Mouse (Mus musculus) layer of hippocampus, adult 9-11 months (tissue): ENCODE measurements at regions not wholly inside any gene's neighbourhood (a gene's known extent, or its start where the extent isn't known, plus 50 kb on each side); places are given as distances from the start of the nearest gene placed in this dataset.
A peak's percentile ranks its signal among the peaks of the same experiment; 100 is the strongest.

Experiments
- DNase-seq: peaks from one replicate; pipeline ENCODE4 v3.0.0; 2022

- no peak for DNase-seq
Measured at GRCm38 (mm10) chr1:23207024-23207423, 105.0 kb upstream of the 4933415F23Rik start.

- peak; percentile 9 for DNase-seq
Measured at GRCm38 (mm10) chr1:23202511-23203435, 100.7 kb upstream of the 4933415F23Rik start.

GRCm38 (mm10) chr1:23200460-23200859, 98.4 kb upstream of the 4933415F23Rik start:
- DNase-seq, result no peak

GRCm38 (mm10) chr1:23190316-23191005, 88.4 kb upstream of the 4933415F23Rik start:
- no peak for DNase-seq

DNA sequence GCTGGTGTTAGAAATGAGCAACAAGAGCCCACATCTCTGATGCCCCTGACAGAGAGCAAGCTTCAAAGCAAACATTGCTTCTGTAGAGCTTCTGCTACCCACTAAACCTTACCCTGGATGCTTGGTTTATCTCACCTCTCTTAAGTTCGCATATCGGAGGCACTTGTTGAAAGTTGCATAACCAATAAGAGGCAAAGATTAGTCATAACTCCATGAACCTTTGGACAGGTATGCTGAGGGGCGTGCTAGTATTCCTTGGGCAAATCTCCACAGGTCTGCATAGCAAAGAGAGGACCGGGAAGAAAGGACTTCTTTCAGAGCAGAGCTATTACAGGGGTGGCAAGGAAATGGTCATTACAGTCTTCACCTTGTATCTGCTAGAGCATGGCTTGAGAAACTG, 87.7 kb upstream of the 4933415F23Rik start:
- DNase-seq, result no peak

DNA sequence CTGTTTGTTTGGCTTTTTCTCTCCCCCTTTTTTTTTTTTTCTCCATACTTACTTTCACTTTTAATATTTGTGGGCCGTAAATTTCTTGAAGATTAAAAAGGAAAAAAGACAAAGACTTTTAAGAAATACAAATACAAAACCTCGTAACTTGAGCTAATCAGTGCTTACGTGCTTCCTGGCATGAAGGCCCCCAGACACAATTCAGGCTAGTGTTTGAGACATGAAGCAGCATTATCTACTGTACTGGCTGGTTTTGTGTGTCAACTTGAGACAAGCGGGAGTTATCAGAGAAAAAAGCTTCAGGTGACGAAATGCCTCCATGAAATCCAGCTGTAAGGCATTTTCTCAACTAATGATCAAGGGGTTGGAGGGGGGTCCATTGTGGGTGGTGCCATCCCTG, 86.2 kb upstream of the 4933415F23Rik start:
- no peak for DNase-seq

GRCm38 (mm10) chr1:23187446-23188206, 85.6 kb upstream of the 4933415F23Rik start:
- DNase-seq, result no peak

DNA sequence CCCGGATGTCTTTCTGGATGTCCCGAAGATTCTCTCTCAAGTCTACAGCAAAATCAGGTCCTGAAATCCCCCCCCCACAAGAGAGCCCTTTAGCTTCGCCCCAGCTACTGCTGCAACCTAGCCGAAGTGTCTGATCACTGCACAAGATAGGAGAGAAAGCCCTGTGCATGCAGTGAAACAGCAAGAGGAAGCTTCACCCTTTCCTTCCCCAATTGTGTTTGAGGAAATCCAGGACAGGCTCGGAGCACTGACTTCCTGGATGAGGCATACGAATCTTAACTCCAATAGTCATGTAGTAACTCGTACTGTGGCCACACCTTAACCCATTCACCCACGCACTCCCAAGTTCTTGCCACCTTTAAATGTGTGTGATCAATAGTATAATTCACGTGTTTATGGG, 82.7 kb upstream of the 4933415F23Rik start:
- no peak for DNase-seq

- no peak for DNase-seq
Measured at GRCm38 (mm10) chr1:23182541-23182940, 80.5 kb upstream of the 4933415F23Rik start.

- no peak for DNase-seq
Measured at GRCm38 (mm10) chr1:23178335-23178974, 76.4 kb upstream of the 4933415F23Rik start.

- DNase-seq, result no peak
Measured at GRCm38 (mm10) chr1:23174022-23174421, 72.0 kb upstream of the 4933415F23Rik start.

DNA sequence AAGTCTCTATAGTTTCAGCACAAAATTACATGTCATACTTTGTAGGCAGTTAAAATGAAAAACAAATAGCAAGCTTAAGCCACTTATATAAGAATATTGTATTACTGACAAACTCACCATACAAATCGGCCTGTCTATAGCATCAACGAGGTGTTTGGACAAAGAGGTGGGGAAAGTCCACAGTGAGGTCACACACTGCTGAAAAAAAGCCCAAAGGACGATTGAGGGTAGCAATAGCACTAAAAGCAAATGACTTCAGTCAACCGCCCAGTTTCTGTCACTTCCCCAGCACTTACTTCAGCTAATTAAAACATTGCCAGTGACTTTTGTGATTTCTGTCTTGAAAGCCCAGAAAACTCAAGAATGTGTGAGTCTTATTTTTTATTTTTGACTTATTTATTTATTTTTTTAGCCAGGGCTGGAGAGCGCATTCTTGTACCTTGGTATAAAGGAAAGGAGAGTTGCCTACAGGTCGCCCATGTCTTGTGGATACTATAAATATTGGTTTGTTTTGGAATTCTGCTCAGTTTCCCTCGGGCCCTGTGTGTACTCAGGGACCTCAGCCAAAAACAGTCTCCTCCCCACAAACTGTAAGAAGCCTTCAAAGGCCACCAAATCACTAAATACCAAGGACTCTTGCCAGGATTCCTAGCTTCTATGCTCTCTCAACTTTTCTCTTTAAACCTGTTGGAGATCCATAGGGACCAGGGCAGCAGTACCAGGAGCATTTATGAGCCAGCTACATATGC, 71.2 kb upstream of the 4933415F23Rik start:
- DNase-seq, result no peak

GRCm38 (mm10) chr1:23171336-23171735, 69.3 kb upstream of the 4933415F23Rik start:
- no peak for DNase-seq

- DNase-seq, result no peak
Measured at GRCm38 (mm10) chr1:23170711-23171110, 68.7 kb upstream of the 4933415F23Rik start.

DNA sequence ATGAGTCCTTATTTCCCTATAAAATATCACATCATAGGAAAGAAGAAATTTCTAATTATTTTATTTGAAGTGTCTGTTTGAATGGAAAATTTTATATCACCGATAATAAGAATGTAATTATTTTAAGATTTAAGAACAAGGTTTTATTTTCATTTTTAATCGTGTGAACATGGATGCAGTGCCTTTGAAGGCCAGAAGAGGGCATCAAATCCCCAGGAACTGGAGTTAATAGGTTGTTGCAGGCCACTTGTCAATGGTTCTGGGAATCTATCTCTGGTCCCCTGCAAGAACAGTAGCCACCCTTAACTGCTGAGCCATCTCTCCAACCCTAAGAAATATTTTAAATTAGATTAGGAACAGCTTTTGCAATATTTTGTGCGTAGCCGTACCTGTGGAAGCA, 66.5 kb upstream of the 4933415F23Rik start:
- DNase-seq, result no peak

DNA sequence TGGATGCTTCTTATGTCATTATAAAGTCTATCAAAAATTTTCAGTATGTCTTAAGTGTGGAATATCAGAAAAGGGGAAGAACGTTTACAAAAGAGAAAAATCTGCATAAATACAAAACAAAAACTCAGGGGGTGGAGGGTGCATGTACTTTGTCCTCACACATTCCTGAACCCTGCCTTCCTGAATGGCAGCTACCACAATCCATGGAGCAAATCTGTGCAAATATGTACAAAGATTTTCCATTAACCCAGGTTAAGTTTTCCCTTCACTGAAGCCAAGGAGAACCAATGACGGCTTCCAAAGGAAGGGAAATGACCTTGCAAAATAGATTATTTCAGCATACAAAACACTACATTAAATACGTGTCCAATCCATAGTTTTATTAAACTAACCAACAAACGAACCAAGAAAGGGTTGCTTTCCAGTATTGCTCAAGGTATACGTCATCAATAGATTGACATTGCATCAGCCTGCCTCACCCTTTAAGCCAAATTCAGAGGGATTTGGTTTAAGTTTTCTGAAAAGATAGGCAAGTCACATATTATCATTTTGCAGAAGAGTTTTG, 61.4 kb upstream of the 4933415F23Rik start:
- DNase-seq, result no peak

GRCm38 (mm10) chr1:23162766-23163165, 60.7 kb upstream of the 4933415F23Rik start:
- no peak for DNase-seq
